Mouse (Mus musculus) cerebellum, adult 2 months (tissue): ENCODE measurements around the gene Ccdc152.

Source experiments
- CTCF ChIP-seq: fragments of 200-500 bp; IDR thresholded peaks from 2 replicates; pipeline ENCODE4 v1.5.1; 2011; ENCODE audit warnings: low read depth, mild to moderate bottlenecking, control low read depth, low read length, moderate library complexity, borderline replicate concordance; ENCODE audit not compliant: insufficient read depth
- POLR2A ChIP-seq: fragments of 200-500 bp; IDR thresholded peaks from 2 replicates; pipeline ENCODE4 v1.6.1; 2011; ENCODE audit warnings: low read length, control low read depth, borderline replicate concordance; ENCODE audit not compliant: insufficient read depth

DNA sequence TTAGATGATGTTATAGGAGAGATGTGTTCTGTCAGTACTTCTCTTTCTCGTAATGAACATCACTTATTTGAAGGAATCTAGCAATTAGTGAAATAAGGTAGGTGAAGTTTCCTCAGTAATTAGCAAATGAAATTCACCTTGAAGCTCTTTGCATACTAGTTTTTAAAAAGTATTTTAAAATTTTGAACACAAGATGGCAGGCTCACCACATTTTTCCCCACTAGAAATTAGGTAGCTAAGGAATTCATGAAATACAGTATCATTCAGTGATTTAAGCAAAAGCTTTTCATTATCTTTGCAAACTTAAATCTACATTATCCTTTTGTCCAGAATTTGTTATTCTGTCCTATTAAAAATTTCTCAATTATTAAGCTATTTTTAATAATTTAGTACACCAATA lies 7.3 kb downstream of the Ccdc152 start:
- TF ChIP-seq CTCF (no peak), POLR2A (no peak)
